Mouse (Mus musculus) gastrocnemius, postnatal 4 days (tissue): ENCODE results near the gene Lin54. TPM values are rescaled to one million over a fixed set of nuclear protein-coding genes. Genes with fewer than 3 reads are reported as not detected.
"Not testable (repeated sequence)": the region's sequence is repeated elsewhere in the genome, so short reads cannot be mapped to it uniquely, and the experiment has no call there.

ENCODE experiments used
- DNase-seq, 2 experiments: peaks; one replicate each; pipeline ENCODE4 v3.0.0; 2021 to 2022; ENCODE audit warnings: low spot score in 2 of 2, mixed read lengths in 2 of 2
- total RNA-seq, 2 experiments: library from RNA; stranded (reverse); gene quantifications; 2 replicates each; pipeline ENCODE4 v1.2.3; 2021

Gene Lin54
- total RNA-seq, 2 experiments from 2014 or later: 12.0 to 14.6 TPM

DNA sequence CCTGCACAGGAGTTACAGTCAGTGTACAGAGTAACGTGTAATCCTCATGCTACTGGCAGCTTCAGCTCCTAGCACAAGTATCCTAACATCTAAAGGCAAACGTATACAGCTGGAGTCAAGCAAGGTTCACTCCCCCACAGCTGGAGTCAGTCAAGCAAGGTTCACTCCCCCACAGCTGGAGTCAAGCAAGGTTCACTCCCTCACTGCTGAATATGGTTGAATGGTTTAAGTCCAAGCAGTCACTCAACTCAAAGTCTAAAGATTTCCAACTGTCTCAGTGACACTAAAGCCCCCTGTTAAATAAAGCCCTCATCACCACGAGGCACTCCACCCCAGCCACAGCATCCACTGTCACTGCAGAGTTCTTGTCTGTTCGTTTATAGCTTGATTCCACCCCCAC is 8.7 kb downstream of the Lin54 start:
- DNase-seq: no peak

DNA sequence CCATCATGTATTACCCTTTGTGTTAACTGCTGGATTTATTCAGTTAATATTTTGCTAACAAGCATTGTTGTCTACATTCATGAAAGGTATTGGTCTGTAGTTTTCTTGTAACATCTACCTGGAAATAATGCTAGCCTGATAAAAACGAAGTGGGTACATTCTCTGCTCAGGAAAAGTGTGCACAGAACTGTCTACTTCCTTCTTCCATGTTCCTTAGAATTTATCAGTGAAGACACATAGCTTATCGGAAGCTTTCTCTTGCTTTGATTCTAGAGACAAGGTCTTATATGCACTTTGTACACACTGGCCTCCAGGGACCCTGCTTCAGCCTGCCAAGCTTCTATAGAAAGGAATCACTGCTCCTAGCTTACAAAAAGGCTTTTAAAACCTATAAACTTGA is 11.1 kb downstream of the Lin54 start:
- no peak for DNase-seq

DNA sequence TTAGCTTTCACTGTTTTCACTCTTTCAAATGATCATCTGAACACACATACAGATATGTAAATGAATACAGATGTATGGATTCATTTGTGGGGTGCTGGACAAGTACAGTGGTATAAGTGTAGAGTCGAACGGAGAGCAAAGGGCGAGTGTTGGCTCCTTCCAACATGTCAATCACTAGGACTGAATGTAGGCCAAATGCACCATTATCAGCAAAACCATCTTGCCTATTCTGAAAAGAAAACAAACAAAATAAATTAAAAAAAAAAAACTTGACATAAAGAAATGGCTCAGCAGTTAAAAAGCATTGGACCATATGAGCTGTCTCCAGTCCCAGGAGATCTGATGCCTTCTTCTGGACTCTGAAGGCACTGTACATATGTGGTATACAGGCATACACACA is 12.2 kb downstream of the Lin54 start:
- DNase-seq: no peak

DNA sequence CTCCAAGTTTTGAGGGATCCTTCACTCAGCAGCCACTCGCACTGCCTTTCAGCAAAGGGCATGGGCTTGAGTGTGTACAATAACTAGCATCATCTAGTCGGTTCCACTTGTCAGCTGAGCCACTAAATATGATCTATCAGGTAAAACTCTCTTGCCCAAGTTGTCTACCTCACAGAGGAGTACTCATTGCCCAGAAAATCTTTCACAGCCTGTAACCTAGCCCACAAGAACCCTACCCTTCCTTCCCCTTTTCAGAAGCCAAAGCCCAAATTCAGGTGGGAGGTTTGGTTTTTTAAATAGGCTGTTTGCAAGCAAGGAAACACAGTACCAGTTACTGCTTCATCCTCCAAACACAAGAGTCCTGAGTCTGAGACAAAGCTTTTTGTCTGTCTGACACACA is 13.3 kb downstream of the Lin54 start:
- no peak for DNase-seq

DNA sequence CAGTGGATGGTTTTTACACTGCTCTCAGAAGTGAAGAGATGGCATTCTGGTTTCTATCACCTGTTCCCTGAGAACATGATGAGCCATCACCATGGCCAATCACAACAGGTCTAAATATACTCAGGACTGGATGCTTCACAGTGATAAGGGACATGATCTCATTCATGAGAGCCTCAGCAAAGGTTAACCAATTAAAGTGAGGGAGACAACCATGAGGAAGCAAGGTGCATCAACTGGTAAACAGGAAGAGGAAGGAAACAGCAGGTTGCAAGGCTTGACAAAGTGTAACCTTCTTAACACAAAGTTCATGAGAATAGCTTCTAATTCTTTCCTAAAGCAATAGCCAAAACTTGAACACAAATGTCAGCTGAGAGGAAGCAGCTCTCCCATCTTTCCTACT is 16.9 kb downstream of the Lin54 start:
- DNase-seq: no peak

DNA sequence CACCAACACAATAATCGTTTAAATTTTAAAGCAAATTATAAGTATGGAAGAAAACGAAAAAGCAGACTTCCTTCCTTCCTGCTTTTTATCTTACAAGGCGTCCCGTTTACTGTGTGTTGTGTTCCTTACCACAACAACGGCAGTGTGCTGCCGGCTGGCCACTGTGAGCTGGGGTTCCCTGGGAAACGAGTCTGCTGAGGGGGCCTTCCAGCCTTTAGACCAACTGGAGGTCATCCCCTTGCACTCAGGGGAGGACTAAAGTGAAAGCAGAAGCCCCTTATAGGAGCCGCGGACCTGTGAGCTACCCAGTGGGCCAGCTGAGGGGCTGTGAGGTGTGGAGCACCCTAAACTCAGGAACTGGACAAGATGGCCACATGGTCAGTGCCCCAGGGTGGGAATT is 22.8 kb downstream of the Lin54 start:
- DNase-seq: no peak

DNA sequence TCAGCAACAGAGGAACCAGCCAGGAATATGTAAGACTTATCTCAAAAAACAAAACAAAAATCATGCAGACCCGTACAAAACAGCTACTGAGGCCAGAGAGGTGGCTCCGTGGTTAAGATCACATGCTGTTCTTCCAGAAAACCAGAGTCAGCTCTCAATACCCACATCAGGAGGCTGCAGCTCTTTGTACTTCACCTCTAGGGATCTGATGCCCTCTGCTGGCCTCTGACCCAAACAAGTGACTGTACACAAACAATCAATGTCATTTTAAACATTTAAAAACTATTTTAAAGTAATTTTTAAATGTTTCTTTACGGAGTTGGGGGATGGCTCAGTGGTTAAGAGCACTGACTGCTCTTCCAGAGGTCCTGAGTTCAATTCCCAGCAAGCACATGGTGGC is 24.1 kb downstream of the Lin54 start:
- no peak for DNase-seq

DNA sequence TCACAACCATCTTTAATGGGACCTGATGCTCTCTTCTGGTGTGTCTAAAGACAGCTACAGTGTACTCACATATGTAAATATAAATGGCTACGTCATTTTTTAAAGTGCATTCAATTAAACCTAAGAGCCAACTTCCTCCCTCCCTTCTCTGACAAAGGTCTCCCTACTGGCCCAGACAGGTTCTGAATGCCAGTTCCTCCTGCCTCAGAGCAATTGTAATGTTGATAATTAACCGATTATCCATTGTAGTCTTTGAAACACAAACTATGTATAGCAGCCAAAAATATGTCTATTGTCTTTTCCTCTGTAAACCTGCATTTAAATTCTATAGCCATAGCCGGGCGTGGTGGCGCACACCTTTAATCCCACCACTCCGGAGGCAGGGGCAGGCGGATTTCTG is 33.1 kb downstream of the Lin54 start:
- DNase-seq: no peak

DNA sequence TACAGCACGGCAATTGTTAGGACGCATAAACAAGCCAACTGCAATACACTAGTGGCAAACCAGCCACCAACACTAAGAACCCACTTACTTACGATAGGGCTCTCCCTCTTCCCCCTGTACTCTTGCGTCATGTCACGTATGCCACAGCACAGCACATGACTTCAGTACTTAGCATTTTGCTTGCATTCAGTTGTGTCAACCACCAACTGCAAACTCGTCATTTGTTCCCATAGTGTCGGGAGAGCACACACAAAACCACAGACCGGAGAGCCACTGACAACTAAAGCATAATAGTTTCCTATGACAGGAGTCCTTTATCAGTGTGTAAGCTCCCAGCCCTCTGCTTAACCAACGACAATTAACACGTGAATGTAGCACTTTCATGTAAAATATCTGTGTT is 33.8 kb downstream of the Lin54 start:
- no peak for DNase-seq

DNA sequence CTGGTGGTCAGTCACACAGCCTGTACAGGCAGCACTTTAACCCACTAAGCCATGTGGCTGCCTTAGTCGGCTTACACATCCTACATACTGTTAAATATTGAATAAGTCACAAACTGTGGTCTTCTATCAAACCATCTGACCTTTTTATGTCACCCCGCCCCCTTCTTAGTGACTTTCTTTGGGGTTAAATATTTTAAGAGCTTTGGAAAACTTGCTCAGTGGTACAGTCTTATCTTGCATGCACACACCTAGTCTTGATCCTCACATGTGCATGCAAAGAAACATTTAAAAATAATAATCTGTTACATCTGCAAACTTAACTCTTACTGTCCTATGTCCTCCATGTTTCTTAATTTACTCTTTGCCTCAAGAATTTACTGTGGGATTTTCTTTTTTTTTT is 38.1 kb downstream of the Lin54 start:
- DNase-seq: no peak

DNA sequence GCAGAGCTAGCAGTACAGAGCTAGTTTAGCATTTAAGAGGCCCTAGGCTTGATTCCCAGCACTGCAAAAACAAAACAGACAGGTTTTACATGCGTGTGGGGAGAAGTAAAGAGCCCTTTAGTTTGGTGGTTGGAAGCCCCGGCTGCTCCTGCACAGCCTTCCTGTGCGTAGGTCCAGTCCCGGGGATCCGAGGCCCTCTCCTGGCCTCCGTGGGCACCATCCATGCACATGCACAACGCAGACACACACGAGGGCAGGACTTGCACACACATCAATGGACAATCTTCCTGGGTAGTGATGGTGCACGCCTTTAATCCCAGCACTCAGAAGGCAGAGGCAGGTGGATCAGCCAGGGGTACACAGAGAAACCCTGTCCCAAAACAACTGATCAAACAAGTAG is 38.9 kb downstream of the Lin54 start:
- no peak for DNase-seq

DNA sequence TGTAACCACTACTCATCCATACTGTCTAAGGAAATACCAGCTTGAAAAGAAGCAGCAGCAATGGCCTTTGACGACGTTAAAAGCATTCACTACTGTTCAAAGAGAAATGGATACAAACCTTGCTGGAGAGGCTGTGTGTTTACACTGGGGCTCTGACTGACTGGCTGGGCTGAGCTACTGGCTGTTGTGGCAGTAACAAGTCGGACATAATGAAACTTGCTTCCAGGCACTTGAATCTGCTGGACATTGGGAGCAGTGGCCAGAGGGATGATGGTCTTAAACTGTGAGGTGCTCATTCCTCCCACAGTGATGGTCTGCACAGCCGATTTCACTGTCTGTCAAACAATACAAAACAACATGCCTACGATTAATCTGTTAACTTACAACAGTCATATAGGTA is 41.0 kb downstream of the Lin54 start:
- no peak for DNase-seq

DNA sequence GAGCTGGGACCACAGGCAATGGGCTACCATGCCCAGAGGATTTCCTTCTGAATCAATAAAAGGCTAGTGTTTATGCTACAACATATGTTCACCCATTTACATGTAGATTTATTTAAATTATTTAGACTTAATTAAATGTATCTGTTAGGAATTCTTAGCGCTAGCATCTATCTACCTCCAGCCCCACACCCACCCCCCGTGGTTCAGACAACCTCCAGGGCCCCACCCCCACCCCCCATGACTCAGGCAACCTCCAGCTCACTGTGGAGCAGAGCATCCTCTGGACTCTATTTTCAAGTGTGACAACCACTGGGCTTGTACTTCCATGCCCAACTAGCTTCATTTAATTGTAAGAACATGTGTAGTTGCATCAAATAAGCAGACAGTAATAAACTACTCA is 48.6 kb downstream of the Lin54 start:
- peak in 1 of 2 experiments; percentile 4 for DNase-seq

DNA sequence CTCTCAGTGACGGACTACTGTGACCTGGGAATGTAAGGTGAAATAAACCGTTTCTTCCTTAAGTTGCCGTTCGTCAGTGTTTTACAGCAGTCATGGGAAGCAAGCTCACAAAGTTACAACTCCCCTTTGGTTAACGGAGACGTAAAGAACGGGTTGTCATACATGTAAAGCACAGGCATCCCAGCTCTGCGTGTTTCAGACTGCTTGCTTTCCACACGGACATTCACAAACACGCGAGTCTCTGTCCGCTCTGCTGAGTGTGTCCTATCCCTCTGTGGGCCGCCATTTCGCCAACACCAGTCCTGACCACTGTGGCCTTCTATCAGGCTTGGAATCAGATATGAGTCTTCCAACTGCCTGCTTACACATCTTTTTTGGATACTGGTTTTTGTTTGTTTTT is 61.6 kb downstream of the Lin54 start:
- no peak for DNase-seq

DNA sequence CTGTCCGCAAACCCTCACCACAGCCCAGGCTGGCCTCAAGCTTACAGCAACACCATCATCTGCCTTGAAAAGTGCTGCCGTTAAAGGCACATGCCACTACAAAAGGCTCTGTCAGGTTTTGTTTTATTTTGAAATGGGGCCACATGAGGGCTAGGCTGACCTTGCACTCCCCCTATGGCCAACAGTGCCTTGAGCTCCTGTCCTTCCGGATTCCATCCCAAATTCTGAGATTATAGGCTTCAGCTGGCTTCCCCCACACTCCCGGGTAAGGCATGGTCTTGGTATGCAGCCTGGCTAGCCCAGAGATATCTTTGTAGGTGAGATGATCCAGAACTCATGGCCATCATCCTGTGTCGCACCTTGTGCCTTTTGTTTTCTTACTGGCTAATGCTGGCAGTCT is 62.5 kb downstream of the Lin54 start:
- no peak for DNase-seq

DNA sequence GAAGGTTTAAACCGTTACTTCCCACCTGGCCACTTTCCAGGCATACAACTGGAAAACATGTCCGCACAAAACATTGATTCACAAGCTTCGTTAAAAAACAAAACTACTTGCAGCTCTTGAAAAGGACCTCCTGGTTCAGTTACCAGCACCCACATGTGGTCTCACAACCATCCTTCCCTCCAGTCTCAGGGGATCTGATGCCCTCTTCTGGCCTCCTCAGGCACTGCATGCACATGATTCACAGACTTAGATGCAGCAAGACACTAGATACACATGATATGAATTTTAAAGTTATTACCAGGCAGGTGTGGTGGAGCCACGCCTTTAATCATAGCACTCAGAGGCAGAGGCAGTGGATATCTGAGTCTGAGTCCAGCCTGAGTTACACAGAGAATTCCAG is 63.4 kb downstream of the Lin54 start:
- DNase-seq: no peak

DNA sequence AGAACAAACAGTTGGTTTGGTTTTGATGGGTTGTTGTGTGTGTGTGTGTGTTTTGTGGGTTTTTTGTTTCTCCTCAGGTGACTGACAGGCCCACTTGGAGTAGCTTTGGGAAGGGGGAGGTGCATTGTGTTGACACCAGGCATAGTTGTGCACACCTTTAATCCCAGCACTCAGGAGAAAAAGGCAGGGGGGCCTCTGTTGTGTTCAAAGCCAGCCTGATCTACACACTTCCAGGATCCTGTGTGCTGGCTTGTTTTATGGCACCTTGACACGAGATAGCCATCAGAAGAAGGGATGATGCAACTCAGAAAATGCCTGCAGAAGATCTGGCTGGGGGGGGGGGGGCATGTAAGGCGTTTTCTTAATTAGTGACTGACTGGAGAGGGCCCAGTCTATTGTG is 69.5 kb downstream of the Lin54 start:
- no peak for DNase-seq

DNA sequence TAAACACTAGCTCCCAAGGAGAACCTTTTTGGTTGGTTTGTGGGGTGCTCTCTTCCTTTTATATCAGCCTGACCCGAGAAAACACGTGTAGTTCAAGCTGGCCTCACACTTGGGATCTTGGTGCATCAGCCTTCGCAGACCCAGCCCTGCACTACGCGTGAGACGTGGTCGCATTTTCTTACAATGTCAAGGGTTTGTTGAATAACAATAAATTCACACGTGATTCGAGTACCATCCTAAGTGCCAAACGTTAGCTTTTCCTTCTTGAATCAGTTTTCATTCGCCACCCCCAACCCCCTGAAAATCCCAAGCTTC is 70.4 kb downstream of the Lin54 start:
- DNase-seq: no peak

DNA sequence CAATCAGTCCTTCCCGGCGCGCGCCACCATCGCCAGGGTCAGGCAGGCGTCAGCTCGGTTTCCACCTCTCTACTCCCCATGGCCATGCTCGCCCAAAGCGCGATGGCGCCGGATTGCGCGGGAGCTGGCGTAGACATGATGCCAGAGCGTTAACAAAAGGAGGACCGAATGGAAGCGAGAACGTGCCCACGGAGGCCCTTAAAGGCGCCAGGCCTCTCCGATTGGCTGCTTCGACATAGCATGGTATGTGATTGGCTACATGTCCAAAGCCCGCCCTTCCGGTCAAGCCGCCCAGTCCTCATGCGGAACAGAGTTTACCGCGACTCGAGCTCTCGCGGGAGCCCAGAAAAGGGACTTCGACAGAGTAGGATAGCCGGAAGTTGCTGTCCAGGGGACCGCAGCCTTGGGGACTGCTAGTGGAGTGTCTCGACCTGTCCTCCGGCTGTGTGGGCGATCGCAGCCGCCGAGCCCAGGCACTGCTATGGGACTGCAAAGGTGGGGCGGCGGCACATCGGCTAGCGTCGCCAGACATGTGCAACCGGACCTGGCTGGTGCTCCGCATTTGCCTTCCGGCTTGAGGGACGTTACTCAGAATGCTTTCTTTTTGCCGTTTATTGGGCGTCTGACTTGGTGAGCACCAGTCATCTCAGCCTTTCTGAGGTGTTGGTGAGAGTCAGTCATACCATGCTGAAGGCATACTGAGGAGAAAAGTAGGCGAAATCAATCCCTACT is 70.9 kb downstream of the Lin54 start:
- peak; percentile 78 to 92 for DNase-seq

DNA sequence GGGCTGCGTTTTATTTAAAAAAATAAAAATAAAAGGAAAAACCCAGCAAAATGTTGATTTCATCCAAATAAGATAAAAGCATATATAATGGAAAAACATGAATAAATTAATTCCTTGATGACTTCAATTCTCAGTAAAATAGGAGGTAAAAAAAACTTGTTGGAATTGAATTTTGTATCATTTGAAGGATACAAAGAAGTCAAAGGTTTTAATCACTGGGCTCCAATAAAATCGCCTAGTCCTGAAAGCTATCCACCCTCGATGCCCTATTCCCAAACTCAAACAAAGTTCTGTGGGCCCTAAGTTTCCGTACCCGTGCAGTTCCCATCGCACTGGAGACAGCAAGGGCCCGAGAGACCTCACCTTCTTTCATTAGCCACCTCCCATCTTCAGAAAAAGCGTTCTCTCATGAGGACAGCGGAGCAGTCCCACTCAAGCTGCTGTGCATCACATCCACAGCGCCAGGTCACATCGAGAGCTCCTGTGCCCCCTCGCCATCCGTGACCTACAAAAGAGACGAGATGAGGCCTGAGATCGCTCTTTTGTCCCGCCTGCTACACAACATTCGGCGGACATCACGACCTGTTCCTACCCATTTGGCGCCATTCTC is 71.6 kb downstream of the Lin54 start:
- DNase-seq: no peak

DNA sequence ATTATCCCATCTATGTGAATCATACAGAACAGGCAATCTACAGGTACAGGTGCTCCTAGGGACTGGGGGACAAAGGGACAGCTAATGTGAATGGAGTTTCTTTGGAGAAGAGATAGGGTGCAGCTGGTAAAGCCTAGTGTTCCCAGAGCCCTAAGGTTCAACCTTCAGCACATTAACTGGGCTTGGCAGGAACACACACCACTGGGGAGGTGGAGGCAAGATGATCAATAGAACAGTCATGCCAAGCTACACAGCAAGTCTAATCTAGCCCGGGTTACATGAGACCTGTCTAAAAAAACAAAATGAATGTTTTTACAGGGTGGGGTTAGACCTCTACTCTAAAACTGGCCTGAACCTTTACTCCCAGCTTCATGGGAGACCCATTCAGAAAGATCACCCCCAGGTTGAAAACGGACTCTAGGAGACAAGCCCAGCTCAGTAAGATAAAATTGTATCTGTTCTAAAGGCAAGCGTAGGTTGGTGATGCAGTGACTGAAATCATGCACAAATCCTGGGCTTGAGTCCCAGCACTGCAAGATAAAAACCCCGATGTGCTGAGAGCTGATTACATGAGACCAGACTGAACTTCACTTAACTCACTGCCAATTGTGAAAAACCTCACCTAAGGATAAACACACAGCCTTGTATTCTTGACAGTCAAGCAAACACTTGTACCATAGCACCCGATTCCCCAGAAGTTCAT is 72.3 kb downstream of the Lin54 start:
- no peak for DNase-seq

DNA sequence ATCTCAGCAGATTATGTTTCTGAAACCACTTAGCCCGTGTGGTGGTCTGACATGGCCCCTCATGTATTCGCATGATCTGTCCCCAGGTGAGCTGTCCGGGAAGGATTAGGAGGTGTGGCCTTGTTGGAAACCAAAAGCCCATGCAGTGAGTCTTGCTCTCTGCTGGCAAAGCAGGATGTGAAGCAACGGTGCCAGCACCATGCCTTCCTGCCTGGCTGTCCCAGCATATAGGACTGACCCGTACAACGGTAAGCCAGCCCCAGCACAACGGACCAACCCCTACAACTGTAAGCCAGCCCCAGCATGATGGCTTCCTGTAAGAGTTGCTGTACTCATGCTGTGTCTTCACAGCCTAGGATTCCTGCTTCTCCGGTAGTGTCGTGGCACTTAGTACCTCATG is 73.2 kb downstream of the Lin54 start:
- DNase-seq: no peak

DNA sequence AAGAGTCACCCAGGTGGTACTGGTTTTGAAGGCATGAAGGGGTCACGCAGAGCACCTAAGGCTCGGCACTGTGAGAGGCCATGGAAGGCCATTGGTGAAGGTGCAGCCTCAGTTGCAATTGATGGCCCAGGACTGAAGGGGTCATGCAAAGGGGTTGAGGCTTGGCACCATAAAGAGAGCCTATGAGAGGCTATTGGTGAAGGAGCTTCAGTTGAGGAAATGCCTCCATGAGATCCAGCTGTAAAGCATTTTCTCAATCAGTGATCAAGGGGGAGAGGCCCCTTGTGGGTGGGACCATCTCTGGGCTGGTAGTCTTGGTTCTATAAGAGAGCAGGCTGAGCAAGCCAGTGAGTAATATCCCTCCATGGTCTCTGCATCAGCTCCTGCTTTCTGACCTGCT is 74.6 kb downstream of the Lin54 start:
- not testable (repeated sequence) for DNase-seq
